Mouse (Mus musculus) heart, postnatal 14 days (tissue): ENCODE measurements around the gene 9330182L06Rik. TPM values are rescaled to one million over a fixed set of nuclear protein-coding genes. Genes with fewer than 3 reads are reported as not detected.

ENCODE experiments used
- DNase-seq, 2 experiments: peaks; one replicate each; pipeline ENCODE4 v3.0.0; 2021 to 2022
- intact Hi-C: fragments of 180-260 bp; cut with DNase I; formaldehyde crosslinking; loops from one replicate; pipeline ENCODE4 v1.15.1; 2025
- long read RNA-seq, 2 experiments: library from polyadenylated mRNA; stranded (forward); transcript quantifications; one replicate each; pipeline ENCODE4 v2.0.0; 2021
- total RNA-seq, 2 experiments: library from RNA; stranded (reverse); gene quantifications; 2 replicates each; pipeline ENCODE4 v1.2.3; 2021

Gene 9330182L06Rik
- total RNA-seq = under 1 TPM; 0.24 to 0.26 TPM
- long read RNA-seq, experiment 1 = 0 reads
- long read RNA-seq, experiment 2 = 0 reads

- peak; percentile 33 to 34 for DNase-seq
- intact Hi-C loops = no loop called here
These were observed at the start of gene 9330182L06Rik for GRCm38 (mm10) chr5:9265586-9266279. Gene 9330182L06Rik (plus strand): TSS chr5:9266118.

- intact Hi-C loops = no loop called here
- no peak for DNase-seq
These were observed 38.4 kb upstream of the 9330182L06Rik start for GRCm38 (mm10) chr5:9227456-9228008.

GRCm38 (mm10) chr5:9264361-9264760 lies 1.6 kb upstream of the 9330182L06Rik start:
- intact Hi-C loops = no loop called here
- DNase-seq = no peak

- DNase-seq = peak in 1 of 2 experiments; percentile 5
- intact Hi-C loops = no loop called here
These were observed 484 bp downstream of the 9330182L06Rik start for GRCm38 (mm10) chr5:9266280-9266923.

GRCm38 (mm10) chr5:9269666-9270065 lies 3.7 kb downstream of the 9330182L06Rik start:
- no peak for DNase-seq
- intact Hi-C loops = no loop called here

GRCm38 (mm10) chr5:9272976-9273375 lies 7.1 kb downstream of the 9330182L06Rik start:
- intact Hi-C loops = no loop called here
- DNase-seq = no peak

- intact Hi-C loops = no loop called here
- no peak for DNase-seq
These were observed 30.0 kb downstream of the 9330182L06Rik start for GRCm38 (mm10) chr5:9295777-9296549.

- intact Hi-C loops = no loop called here
- no peak for DNase-seq
These were observed 30.6 kb downstream of the 9330182L06Rik start for GRCm38 (mm10) chr5:9296550-9296928.

- DNase-seq = no peak
- intact Hi-C loops = no loop called here
These were observed 60.9 kb downstream of the 9330182L06Rik start for GRCm38 (mm10) chr5:9326863-9327262.

- no peak for DNase-seq
- intact Hi-C loops = no loop called here
These were observed 61.6 kb downstream of the 9330182L06Rik start for GRCm38 (mm10) chr5:9327528-9327927.

- intact Hi-C loops = no loop called here
- DNase-seq = no peak
These were observed 73.0 kb downstream of the 9330182L06Rik start for GRCm38 (mm10) chr5:9338756-9339510.

- DNase-seq = no peak
- intact Hi-C loops = no loop called here
These were observed 73.7 kb downstream of the 9330182L06Rik start for GRCm38 (mm10) chr5:9339511-9340173.

- intact Hi-C loops = no loop called here
- no peak for DNase-seq
These were observed 78.7 kb downstream of the 9330182L06Rik start for GRCm38 (mm10) chr5:9344581-9344980.

GRCm38 (mm10) chr5:9345038-9345617 lies 79.2 kb downstream of the 9330182L06Rik start:
- no peak for DNase-seq

GRCm38 (mm10) chr5:9345625-9346024 lies 79.7 kb downstream of the 9330182L06Rik start:
- intact Hi-C loops = no loop called here
- DNase-seq = no peak

More at GRCm38 (mm10) chr5:9345038-9345617, 79.2 kb downstream of the 9330182L06Rik start:
- intact Hi-C loops = no loop called here

GRCm38 (mm10) chr5:9346510-9346909 lies 80.6 kb downstream of the 9330182L06Rik start:
- DNase-seq = no peak
- intact Hi-C loops = no loop called here

- no peak for DNase-seq
- intact Hi-C loops = no loop called here
These were observed 86.2 kb downstream of the 9330182L06Rik start for GRCm38 (mm10) chr5:9352163-9352562.

- intact Hi-C loops = no loop called here
- DNase-seq = no peak
These were observed 86.7 kb downstream of the 9330182L06Rik start for GRCm38 (mm10) chr5:9352646-9353045.

- intact Hi-C loops = no loop called here
- no peak for DNase-seq
These were observed 88.3 kb downstream of the 9330182L06Rik start for GRCm38 (mm10) chr5:9354257-9354656.
